Mouse (Mus musculus): ENCODE data around the gene Pde10a. TPM values are rescaled to one million over a fixed set of nuclear protein-coding genes. Genes with fewer than 3 reads are reported as not detected.
A peak's percentile ranks its signal among the peaks of the same experiment; 100 is the strongest.

Gene Pde10a
- total and polyA plus RNA-seq, 3 experiments, result 0.04 to 0.41 (median 0.21) TPM

DNA sequence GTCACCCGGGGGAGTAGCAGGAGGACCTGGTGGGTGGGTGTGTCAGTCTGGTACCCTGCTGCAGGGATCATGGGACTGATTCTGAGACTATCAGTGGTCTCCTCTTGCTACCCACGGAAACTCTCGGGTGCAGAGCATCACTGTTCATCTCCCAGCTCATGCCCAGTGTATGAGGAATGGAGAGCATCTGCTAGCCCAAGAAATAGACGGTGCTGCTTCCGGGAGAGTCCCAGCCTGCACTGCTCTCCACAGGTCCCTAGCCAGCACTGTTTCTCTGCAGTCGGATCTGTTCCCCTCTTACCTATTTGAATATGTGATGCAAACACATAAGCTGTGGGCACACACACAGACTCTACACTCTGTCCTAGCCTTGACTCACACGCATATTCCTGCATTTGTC is 204.6 kb downstream of the Pde10a start:
- Histone ChIP-seq H3K9me3 (replicated peaks; ENCODE audit: low read length) (no peaks in the 10 kb centered on the region), H3K4me1 (ENCODE audit: control insufficient read depth in 1 of 2, insufficient read depth in 2 of 2) (peaks cover 7 to 40% of the 10 kb centered on the region in 2 experiments; a peak in 3 of 4 replicates), H3K79me2 (replicated peaks; ENCODE audit: control insufficient read depth, extremely low read depth, insufficient read depth, poor library complexity, severe bottlenecking) (no peaks in the 10 kb centered on the region), H3K36me3 (replicated peaks in 1 of 2; ENCODE audit: control insufficient read depth in 1 of 2, insufficient read depth in 1 of 2, low read length in 1 of 2) (no peaks in the 10 kb centered on the region), H3K27me3 (replicated peaks) (no peaks in the 10 kb centered on the region), H3K27ac (ENCODE audit: insufficient read depth, low read depth) (no peak overlapping the region), H3K9ac (ENCODE audit: insufficient read depth, low read depth) (no peak overlapping the region), H3K4me2 (ENCODE audit: insufficient read depth, low read depth, poor library complexity, severe bottlenecking) (peak overlapping the region; percentile 47; the same call in 1 of the 2 replicates), H3K4me3 (replicated peaks in 1 of 3; ENCODE audit: low read depth in 2 of 3, low read length in 2 of 3, poor library complexity in 1 of 3) (no peak overlapping the region)
- peak; percentile 81 for DNase-seq (ENCODE audit: extremely low read depth)
- TF ChIP-seq HCFC1 (IDR thresholded peaks at IDR 0.05; ENCODE audit: low read depth, low read length), result no peak
- TF ChIP-seq E2F4 (IDR thresholded peaks at IDR 0.05; ENCODE audit: insufficient replicate concordance, low read depth, low read length), result no peak
- TF ChIP-seq ELF1 (IDR thresholded peaks at IDR 0.05; ENCODE audit: low read depth, low read length), result peak; percentile 70
- TF ChIP-seq MEF2A (IDR thresholded peaks at IDR 0.05; ENCODE audit: borderline replicate concordance, low read depth, low read length), result no peak
- TF ChIP-seq RAD21 (IDR thresholded peaks at IDR 0.05; ENCODE audit: low read depth, low read length), result peak; percentile 20
- dilution Hi-C loops (cut with MboI; ENCODE audit: extremely low pct_ligation_motif_present, extremely low pct_unique_long_range_greater_than_20kb, low sequenced_read_pairs), result no loop called here
- in situ Hi-C loops (cut with MboI; ENCODE audit: low pct_ligation_motif_present, low pct_unique_long_range_greater_than_20kb, low sequenced_read_pairs), result loop anchor here (25.0 kb wide), 1 partner anchor 93 kb away; no protein-coding TSS in a partner anchor

DNA sequence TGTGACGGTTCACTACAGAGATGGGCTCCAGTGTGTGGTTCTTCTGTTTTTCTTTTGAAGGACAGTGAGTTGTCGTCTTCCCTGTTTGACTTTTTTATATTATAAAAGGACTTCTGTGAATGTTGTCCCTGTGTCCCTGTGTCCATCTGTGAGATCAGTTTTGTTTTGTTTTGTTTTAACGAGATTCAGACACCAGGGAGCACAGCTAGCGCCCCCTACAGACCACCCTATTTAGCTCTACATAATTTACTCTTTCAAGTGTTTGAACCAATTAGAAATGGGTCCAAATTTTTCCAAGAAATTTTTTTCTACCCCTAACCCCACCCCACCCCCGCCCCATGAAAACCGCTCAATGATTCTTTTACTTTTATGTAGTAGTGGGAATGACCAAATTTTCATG is 205.9 kb downstream of the Pde10a start:
- no peaks in the 10 kb centered on the region for H3K79me2 ChIP-seq (replicated peaks; ENCODE audit: control insufficient read depth, extremely low read depth, insufficient read depth, poor library complexity, severe bottlenecking)
- H3K27me3 ChIP-seq (replicated peaks), result peaks cover 2% of the 10 kb centered on the region
- dilution Hi-C loops (cut with MboI; ENCODE audit: extremely low pct_ligation_motif_present, extremely low pct_unique_long_range_greater_than_20kb, low sequenced_read_pairs), result no loop called here
- H3K4me1 ChIP-seq (ENCODE audit: control insufficient read depth in 1 of 2, insufficient read depth in 2 of 2), result peaks cover 7 to 40% of the 10 kb centered on the region in 2 experiments; a peak in 3 of 4 replicates
- H3K4me2 ChIP-seq (ENCODE audit: insufficient read depth, low read depth, poor library complexity, severe bottlenecking), result no peak overlapping the region
- peak; percentile 7 for TF ChIP-seq RAD21 (IDR thresholded peaks at IDR 0.05; ENCODE audit: low read depth, low read length)
- TF ChIP-seq CTCF (conservative IDR thresholded peaks at IDR 0.05 in 1 of 2, IDR thresholded peaks at IDR 0.05 in 1 of 2; ENCODE audit: low read depth in 2 of 2, low read length in 2 of 2), result peak in 1 of 2 experiments; percentile 53; a peak in 3 of 4 replicates
- TF ChIP-seq MYC (IDR thresholded peaks at IDR 0.05; ENCODE audit: low read depth, low read length), result no peak
- no peak for TF ChIP-seq NRF1 (IDR thresholded peaks at IDR 0.05; ENCODE audit: low read depth, low read length)
- DNase-seq (ENCODE audit: extremely low read depth), result peak; percentile 37
- no peak overlapping the region for H3K9ac ChIP-seq (ENCODE audit: insufficient read depth, low read depth)
- no peak overlapping the region for H3K4me3 ChIP-seq (replicated peaks in 1 of 3; ENCODE audit: low read depth in 2 of 3, low read length in 2 of 3, poor library complexity in 1 of 3)
- no peaks in the 10 kb centered on the region for H3K9me3 ChIP-seq (replicated peaks; ENCODE audit: low read length)
- in situ Hi-C loops (cut with MboI; ENCODE audit: low pct_ligation_motif_present, low pct_unique_long_range_greater_than_20kb, low sequenced_read_pairs), result loop anchor here (25.0 kb wide), 1 partner anchor 94 kb away; no protein-coding TSS in a partner anchor
- H3K36me3 ChIP-seq (replicated peaks in 1 of 2; ENCODE audit: control insufficient read depth in 1 of 2, insufficient read depth in 1 of 2, low read length in 1 of 2), result no peaks in the 10 kb centered on the region
- no peak overlapping the region for H3K27ac ChIP-seq (ENCODE audit: insufficient read depth, low read depth)

DNA sequence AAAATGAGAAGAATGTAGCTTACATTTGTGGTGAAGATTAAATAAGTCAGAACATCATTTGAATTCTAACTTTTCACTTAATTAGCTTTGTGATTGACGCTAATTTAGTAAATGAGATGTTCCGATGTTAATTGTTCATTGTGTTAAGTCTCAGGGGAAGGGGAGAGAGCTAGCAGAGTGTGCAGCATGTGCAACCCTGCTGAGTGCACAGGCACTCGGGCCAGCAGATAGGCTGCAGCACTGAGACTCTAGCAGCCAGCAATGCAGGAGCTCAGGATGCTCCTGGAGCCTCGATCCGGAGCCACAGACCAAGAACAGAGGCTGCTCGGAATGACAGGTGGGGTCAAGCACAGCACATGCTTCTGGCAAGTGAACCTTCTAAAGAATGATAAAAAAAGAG is 211.1 kb downstream of the Pde10a start:
- H3K4me1 ChIP-seq (ENCODE audit: control insufficient read depth in 1 of 2, insufficient read depth in 2 of 2), result no peaks in the 10 kb centered on the region
- no peaks in the 10 kb centered on the region for H3K79me2 ChIP-seq (replicated peaks; ENCODE audit: control insufficient read depth, extremely low read depth, insufficient read depth, poor library complexity, severe bottlenecking)
- dilution Hi-C loops (cut with MboI; ENCODE audit: extremely low pct_ligation_motif_present, extremely low pct_unique_long_range_greater_than_20kb, low sequenced_read_pairs) (no loop called here), in situ Hi-C loops (cut with MboI; ENCODE audit: low pct_ligation_motif_present, low pct_unique_long_range_greater_than_20kb, low sequenced_read_pairs) (loop anchor here (25.0 kb wide), 1 partner anchor 99 kb away; no protein-coding TSS in a partner anchor)
- DNase-seq (ENCODE audit: extremely low read depth), result no peak
- H3K36me3 ChIP-seq (replicated peaks in 1 of 2; ENCODE audit: control insufficient read depth in 1 of 2, insufficient read depth in 1 of 2, low read length in 1 of 2), result no peaks in the 10 kb centered on the region
- TF ChIP-seq MEF2A (IDR thresholded peaks at IDR 0.05; ENCODE audit: borderline replicate concordance, low read depth, low read length) (no peak), KAT2A (IDR thresholded peaks at IDR 0.05; ENCODE audit: insufficient replicate concordance, low read length) (no peak), SIN3A (IDR thresholded peaks at IDR 0.05; ENCODE audit: low read length) (no peak), RCOR1 (conservative IDR thresholded peaks at IDR 0.05; ENCODE audit: low read depth, low read length) (no peak), MAFK (IDR thresholded peaks at IDR 0.05; ENCODE audit: insufficient replicate concordance, low read length) (no peak), RAD21 (IDR thresholded peaks at IDR 0.05; ENCODE audit: low read depth, low read length) (no peak), ETS1 (conservative IDR thresholded peaks at IDR 0.05; ENCODE audit: low read depth, low read length) (no peak), NELFE (IDR thresholded peaks at IDR 0.05; ENCODE audit: low read depth, low read length) (no peak), ZKSCAN1 (IDR thresholded peaks at IDR 0.05; ENCODE audit: borderline replicate concordance, low read depth, low read length) (no peak), UBTF (IDR thresholded peaks at IDR 0.05; ENCODE audit: low read depth, low read length) (no peak), USF1 (IDR thresholded peaks at IDR 0.05; ENCODE audit: low read depth, low read length) (no peak), SMC3 (IDR thresholded peaks at IDR 0.05; ENCODE audit: low read depth, low read length) (no peak), E2F4 (IDR thresholded peaks at IDR 0.05; ENCODE audit: insufficient replicate concordance, low read depth, low read length) (no peak), EP300 (IDR thresholded peaks at IDR 0.05; ENCODE audit: low read length) (no peak), TCF12 (IDR thresholded peaks at IDR 0.05; ENCODE audit: low read depth, low read length) (no peak), IRF4 (IDR thresholded peaks at IDR 0.05; ENCODE audit: low read depth, low read length) (no peak), MAX (IDR thresholded peaks at IDR 0.05; ENCODE audit: low read length) (no peak), PAX5 (IDR thresholded peaks at IDR 0.05; ENCODE audit: low read length) (no peak), BHLHE40 (IDR thresholded peaks at IDR 0.05; ENCODE audit: low read depth, low read length) (no peak)
- H3K27me3 ChIP-seq (replicated peaks), result peaks cover 2% of the 10 kb centered on the region
- H3K4me2 ChIP-seq (ENCODE audit: insufficient read depth, low read depth, poor library complexity, severe bottlenecking), result no peak overlapping the region
- peaks cover 4% of the 10 kb centered on the region for H3K9me3 ChIP-seq (replicated peaks; ENCODE audit: low read length)
- H3K4me3 ChIP-seq (replicated peaks in 1 of 3; ENCODE audit: low read depth in 2 of 3, low read length in 2 of 3, poor library complexity in 1 of 3), result no peak overlapping the region
- H3K27ac ChIP-seq (ENCODE audit: insufficient read depth, low read depth), result no peak overlapping the region
- no peak overlapping the region for H3K9ac ChIP-seq (ENCODE audit: insufficient read depth, low read depth)

Data from CH12.LX (cell line).